ENCODE assay signal across 10 mouse cellular contexts in genomic region chr11:114336839-114337484, GRCm38 (mm10).
DNase-seq lines count a peak whose midpoint lies in the region; ATAC-seq lines count a peak whose summit lies in the region.
"Had no signal": no experiment of that assay in that cellular context is flagged by ENCODE, and none has a peak within 500 bp of the region (broad histone marks: within the 10 kb centered on the region; RNA-seq: fewer than 3 reads in every experiment).

No protein-coding gene starts in this region.

- ATAC-seq in neural tube, embryonic 11.5 days (ENCODE audit: insufficient read depth, low FRiP score, low TSS enrichment): peak; percentile 38; the same call in 1 of the 2 replicates
- peak; percentile 64; the same call in 1 of the 2 replicates for ATAC-seq in forebrain, embryonic 11.5 days (replicated peaks; ENCODE audit: low FRiP score)
- no peak for ATAC-seq in heart, embryonic 11.5 days (replicated peaks; ENCODE audit: insufficient number of reproducible peaks, low FRiP score, low TSS enrichment)

- no peak overlapping the region for H3K27ac ChIP-seq in neural tube, embryonic 11.5 days (ENCODE audit: low read depth, low read length)
- H3K27ac ChIP-seq in forebrain, embryonic 11.5 days (ENCODE audit: low read depth, low read length): peak overlapping the region; percentile 28; the same call in 1 of the 2 replicates
- 0 out of 2 replicates have a peak overlapping the region, but pooled peaks have one; percentile 31 for H3K27ac ChIP-seq in limb, embryonic 10.5 days
- H3K27ac ChIP-seq in heart, embryonic 11.5 days (ENCODE audit: low read depth, low read length): no peak overlapping the region
- H3K27ac ChIP-seq: liver, embryonic 15.5 days had no signal

- H3K36me3 ChIP-seq in neural tube, embryonic 11.5 days (ENCODE audit: control insufficient read depth, insufficient read depth, low read length): no peaks in the 10 kb centered on the region
- no peaks in the 10 kb centered on the region for H3K36me3 ChIP-seq in forebrain, embryonic 11.5 days (ENCODE audit: control insufficient read depth, insufficient read depth, low read length)
- H3K36me3 ChIP-seq in limb, embryonic 10.5 days: no peaks in the 10 kb centered on the region
- H3K36me3 ChIP-seq in heart, embryonic 11.5 days (ENCODE audit: control insufficient read depth, insufficient read depth, low read length): no peaks in the 10 kb centered on the region
- H3K36me3 ChIP-seq: liver, embryonic 15.5 days had no signal

- H3K4me3 ChIP-seq in neural tube, embryonic 11.5 days (ENCODE audit: low read depth, low read length): no peak overlapping the region
- no peak overlapping the region for H3K4me3 ChIP-seq in forebrain, embryonic 11.5 days (ENCODE audit: low read depth, low read length)
- no peak overlapping the region for H3K4me3 ChIP-seq in limb, embryonic 10.5 days
- no peak overlapping the region for H3K4me3 ChIP-seq in heart, embryonic 11.5 days (ENCODE audit: low read depth, low read length)
- H3K4me3 ChIP-seq: liver, embryonic 15.5 days had no signal

- peak overlapping the region; percentile 18; the same call in 1 of the 2 replicates for H3K9ac ChIP-seq in neural tube, embryonic 11.5 days (ENCODE audit: low read length)
- peak overlapping the region; percentile 33 for H3K9ac ChIP-seq in forebrain, embryonic 11.5 days (ENCODE audit: low read length)
- no peak overlapping the region for H3K9ac ChIP-seq in heart, embryonic 11.5 days (ENCODE audit: low read depth, low read length)
- H3K9ac ChIP-seq: liver, embryonic 15.5 days had no signal

- WGBS in neural tube, embryonic 11.5 days: 56% methylated on average over 12 of the region's 12 CpGs
- 37% methylated on average over 12 of the region's 12 CpGs for WGBS in forebrain, embryonic 11.5 days
- WGBS in limb, embryonic 10.5 days: 84% methylated on average over 12 of the region's 12 CpGs
- 74% methylated on average over 12 of the region's 12 CpGs for WGBS in heart, embryonic 11.5 days (ENCODE audit: insufficient replicate concordance)

- no peaks in the 10 kb centered on the region for H3K9me3 ChIP-seq in neural tube, embryonic 11.5 days (ENCODE audit: control insufficient read depth, low read length)
- no peaks in the 10 kb centered on the region for H3K9me3 ChIP-seq in forebrain, embryonic 11.5 days (ENCODE audit: control insufficient read depth, low read length)
- no peaks in the 10 kb centered on the region for H3K9me3 ChIP-seq in limb, embryonic 10.5 days (replicated peaks)
- no peaks in the 10 kb centered on the region for H3K9me3 ChIP-seq in heart, embryonic 11.5 days (replicated peaks; ENCODE audit: control insufficient read depth, low read length)
- H3K9me3 ChIP-seq: liver, embryonic 15.5 days had no signal

- H3K27me3 ChIP-seq in neural tube, embryonic 11.5 days (ENCODE audit: control insufficient read depth, insufficient read depth, low read length): no peaks in the 10 kb centered on the region
- H3K27me3 ChIP-seq in forebrain, embryonic 11.5 days (ENCODE audit: control insufficient read depth, insufficient read depth, low read length): no peaks in the 10 kb centered on the region
- no peaks in the 10 kb centered on the region for H3K27me3 ChIP-seq in limb, embryonic 10.5 days (ENCODE audit: low read depth, poor library complexity, severe bottlenecking)
- no peaks in the 10 kb centered on the region for H3K27me3 ChIP-seq in heart, embryonic 11.5 days (ENCODE audit: control insufficient read depth, insufficient read depth, low read length)
- H3K27me3 ChIP-seq: liver, embryonic 15.5 days had no signal

- H3K4me1 ChIP-seq in neural tube, embryonic 11.5 days (ENCODE audit: control insufficient read depth, insufficient read depth, low read length): peaks cover 10% of the 10 kb centered on the region
- peaks cover 18% of the 10 kb centered on the region for H3K4me1 ChIP-seq in forebrain, embryonic 11.5 days (replicated peaks; ENCODE audit: control insufficient read depth, insufficient read depth, low read length)
- H3K4me1 ChIP-seq in limb, embryonic 10.5 days: peaks cover 19% of the 10 kb centered on the region
- no peaks in the 10 kb centered on the region for H3K4me1 ChIP-seq in heart, embryonic 11.5 days (ENCODE audit: control insufficient read depth, insufficient read depth, low read length)
- H3K4me1 ChIP-seq: liver, embryonic 15.5 days had no signal

- no peak for DNase-seq in neural tube, embryonic 11.5 days (ENCODE audit: low spot score)
- no peak for DNase-seq in neural tube, embryonic 10.5 days (ENCODE audit: extremely low spot score, low spot score)
- DNase-seq in forebrain, embryonic 11.5 days (ENCODE audit: low spot score): no peak
- DNase-seq in limb, embryonic 10.5 days (ENCODE audit: low spot score): no peak
- DNase-seq in gastrocnemius, postnatal 10 days: no peak
- no peak for DNase-seq in spleen, adult 18-20 months
- DNase-seq: adrenal gland, adult 2 months; thymus, postnatal 25 days had no signal

- no peak overlapping the region for H3K4me2 ChIP-seq in neural tube, embryonic 11.5 days (ENCODE audit: low read depth)
- no peak overlapping the region for H3K4me2 ChIP-seq in forebrain, embryonic 11.5 days (ENCODE audit: low read depth, low read length, severe bottlenecking)
- H3K4me2 ChIP-seq in heart, embryonic 11.5 days: no peak overlapping the region
- H3K4me2 ChIP-seq: liver, embryonic 15.5 days had no signal

Comparison
In these comparisons a context has a peak if more than half of its experiments do, and no peak if none do; other contexts are left out.
1. H3K27ac ChIP-seq: peak in forebrain, embryonic 11.5 days (single experiment) and limb, embryonic 10.5 days (single experiment); none in neural tube, embryonic 11.5 days (single experiment) and heart, embryonic 11.5 days (single experiment).